Mouse (Mus musculus) adrenal gland, postnatal 36 days (tissue): ENCODE results near the gene St5. TPM values are rescaled to one million over a fixed set of nuclear protein-coding genes. Genes with fewer than 3 reads are reported as not detected.

Experiments
- DNase-seq, 2 experiments: peaks; one replicate each; pipeline ENCODE4 v3.0.0; 2021; ENCODE audit warnings: mixed read lengths in 1 of 2
- total RNA-seq, 2 experiments: library from RNA; stranded (reverse); gene quantifications; 2 replicates each; pipeline ENCODE4 v1.2.3; 2021

St5 gene
- total RNA-seq, 2 experiments from 2014 or later = 37.9 to 45.8 TPM

- no peak for DNase-seq
Measured at GRCm38 (mm10) chr7:109641963-109642362, 61.4 kb downstream of the St5 start.

GRCm38 (mm10) chr7:109641102-109641501 lies 62.3 kb downstream of the St5 start:
- DNase-seq = no peak

- DNase-seq = peak; percentile 8 to 33
Measured at GRCm38 (mm10) chr7:109637391-109637790, 66.0 kb downstream of the St5 start.

- DNase-seq = no peak
Measured at GRCm38 (mm10) chr7:109636086-109636792, 67.2 kb downstream of the St5 start.

- DNase-seq = no peak
Measured at GRCm38 (mm10) chr7:109633404-109634085, 69.9 kb downstream of the St5 start.

GRCm38 (mm10) chr7:109631330-109631729 lies 72.1 kb downstream of the St5 start:
- no peak for DNase-seq

- no peak for DNase-seq
Measured at GRCm38 (mm10) chr7:109629871-109630778, 73.3 kb downstream of the St5 start.

- no peak for DNase-seq
Measured at GRCm38 (mm10) chr7:109628935-109629609, 74.3 kb downstream of the St5 start.

- DNase-seq = no peak
Measured at GRCm38 (mm10) chr7:109627851-109628250, 75.6 kb downstream of the St5 start.

GRCm38 (mm10) chr7:109622234-109622838 lies 81.1 kb downstream of the St5 start:
- no peak for DNase-seq

GRCm38 (mm10) chr7:109620967-109621366 lies 82.4 kb downstream of the St5 start:
- no peak for DNase-seq

GRCm38 (mm10) chr7:109620288-109620687 lies 83.1 kb downstream of the St5 start:
- DNase-seq = no peak

GRCm38 (mm10) chr7:109618721-109619120 lies 84.7 kb downstream of the St5 start:
- peak; percentile 84 to 89 for DNase-seq

GRCm38 (mm10) chr7:109617838-109618237 lies 85.6 kb downstream of the St5 start:
- DNase-seq = peak in 1 of 2 experiments; percentile 26

- peak; percentile 87 to 89 for DNase-seq
Measured at GRCm38 (mm10) chr7:109616034-109616979, 87.1 kb downstream of the St5 start.

- DNase-seq = no peak
Measured at GRCm38 (mm10) chr7:109615601-109616000, 87.8 kb downstream of the St5 start.

- no peak for DNase-seq
Measured at GRCm38 (mm10) chr7:109614939-109615338, 88.5 kb downstream of the St5 start.

- DNase-seq = peak; percentile 33 to 51
Measured at GRCm38 (mm10) chr7:109613531-109614021, 89.8 kb downstream of the St5 start.

- DNase-seq = no peak
Measured at GRCm38 (mm10) chr7:109613051-109613450, 90.4 kb downstream of the St5 start.

- DNase-seq = no peak
Measured at GRCm38 (mm10) chr7:109612531-109612930, 90.9 kb downstream of the St5 start.
